Mouse (Mus musculus) neutrophil, adult 5-6 weeks (primary cell): ENCODE measurements around the gene Hdac9. TPM values are rescaled to one million over a fixed set of nuclear protein-coding genes. Genes with fewer than 3 reads are reported as not detected.
"Not testable (repeated sequence)": the region's sequence is repeated elsewhere in the genome, so short reads cannot be mapped to it uniquely, and the experiment has no call there.

Experiments used
- ATAC-seq: fragments of 151-379, 151-347 bp; 2 replicates; pipeline ENCODE4 v1.8.0; 2017; ENCODE audit warnings: mild to moderate bottlenecking, moderate TSS enrichment; ENCODE audit not compliant: insufficient number of reproducible peaks, poor library complexity, low FRiP score, severe bottlenecking; ENCODE audit errors: extremely low read depth
- total RNA-seq: library from RNA; stranded (forward); fragments of 200-1000 nt; gene quantifications from 2 replicates; pipeline ENCODE4 v1.2.3, GENCODE M21; 2017

Hdac9 gene
- total RNA-seq, 1 experiment from 2014 or later: 65.9 TPM

GRCm38 (mm10) chr12:34451198-34451597 lies 465.7 kb downstream of the Hdac9 start:
- ATAC-seq: peak; percentile 58

DNA sequence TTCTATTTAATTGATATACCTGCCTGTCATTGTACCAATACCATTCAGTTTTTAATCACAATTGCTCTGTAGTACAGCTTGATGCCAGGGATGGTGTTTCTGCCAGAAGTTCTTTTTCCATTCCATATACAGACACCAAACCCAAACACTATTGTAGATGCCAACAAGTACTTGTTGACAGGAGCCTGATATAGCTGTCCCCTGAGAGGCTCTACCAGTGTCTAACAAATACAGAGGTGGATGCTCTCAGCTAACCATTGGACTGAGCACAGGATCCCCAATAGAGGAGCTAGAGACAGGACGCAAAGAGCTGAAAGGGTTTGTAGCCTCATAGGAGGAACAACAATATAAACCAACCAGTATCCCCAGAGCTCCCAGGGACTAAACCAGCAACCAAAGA lies 472.2 kb downstream of the Hdac9 start:
- ATAC-seq: not testable (repeated sequence)

DNA sequence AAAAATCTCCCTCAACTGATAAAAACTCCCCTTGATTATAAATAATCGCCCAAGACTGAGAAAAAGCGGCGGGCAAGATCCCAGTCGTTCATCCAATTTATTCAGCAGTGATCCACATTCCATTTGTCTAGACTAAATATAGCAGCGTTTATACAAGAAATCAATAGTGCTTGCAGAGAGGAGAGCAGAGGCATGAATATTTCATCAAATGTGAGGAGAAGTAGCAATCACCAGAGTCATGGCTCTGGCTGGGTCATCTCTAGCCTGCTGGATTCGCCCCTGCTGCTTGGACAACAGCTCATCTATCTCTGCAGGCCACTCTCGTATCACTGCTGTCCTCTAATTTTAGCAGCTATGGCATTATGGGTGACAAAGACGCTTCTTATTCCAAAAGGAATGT lies 476.0 kb downstream of the Hdac9 start:
- no peak for ATAC-seq

- peak; percentile 36 for ATAC-seq
Measured at GRCm38 (mm10) chr12:34432919-34433318, 484.0 kb downstream of the Hdac9 start.

GRCm38 (mm10) chr12:34432461-34432860 lies 484.4 kb downstream of the Hdac9 start:
- ATAC-seq: no peak

GRCm38 (mm10) chr12:34431832-34432231 lies 485.1 kb downstream of the Hdac9 start:
- no peak for ATAC-seq

- ATAC-seq: no peak
Measured at GRCm38 (mm10) chr12:34425468-34425867, 491.4 kb downstream of the Hdac9 start.

- ATAC-seq: no peak
Measured at GRCm38 (mm10) chr12:34408139-34408538, 508.8 kb downstream of the Hdac9 start.

GRCm38 (mm10) chr12:34407143-34407542 lies 509.8 kb downstream of the Hdac9 start:
- ATAC-seq: no peak

GRCm38 (mm10) chr12:34402065-34402464 lies 514.8 kb downstream of the Hdac9 start:
- ATAC-seq: no peak

DNA sequence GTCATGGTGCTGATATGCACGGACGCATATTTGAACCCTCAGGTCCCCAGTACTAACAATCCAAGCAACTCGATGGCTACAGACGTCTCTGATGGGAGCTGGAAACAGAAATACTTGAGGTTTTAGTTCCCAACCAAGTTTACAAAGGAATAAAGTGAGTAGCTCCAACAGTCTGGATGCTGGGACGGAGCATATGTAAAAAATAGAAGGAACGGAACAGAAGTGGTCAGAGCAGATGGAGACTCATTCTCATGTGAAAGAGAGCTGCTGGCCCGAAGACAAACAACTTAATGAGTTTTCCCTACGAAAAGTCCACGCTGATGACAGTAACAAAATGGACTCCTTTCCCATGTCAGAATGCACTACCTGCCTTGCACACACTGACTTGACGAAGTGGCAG lies 518.3 kb downstream of the Hdac9 start:
- no peak for ATAC-seq

DNA sequence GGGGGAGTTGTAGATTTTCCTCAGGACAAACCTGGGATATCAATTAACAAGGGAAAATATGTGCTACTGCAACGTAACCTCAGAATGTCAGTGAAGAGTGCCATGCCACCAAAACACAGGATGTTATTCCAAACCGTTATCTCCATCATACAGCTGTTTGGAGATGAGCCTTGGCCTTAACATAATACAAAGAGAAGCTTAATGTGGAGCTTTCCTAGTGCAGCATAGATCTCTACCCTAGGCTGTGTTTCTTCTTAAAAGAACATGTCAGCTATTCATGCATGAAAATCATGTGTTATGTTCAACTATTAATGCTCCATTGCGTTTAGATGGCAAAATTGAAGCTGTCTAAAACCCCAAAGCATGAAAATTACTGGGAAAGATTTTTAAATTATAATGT lies 522.6 kb downstream of the Hdac9 start:
- ATAC-seq: no peak

GRCm38 (mm10) chr12:34379681-34380080 lies 537.2 kb downstream of the Hdac9 start:
- ATAC-seq: no peak

GRCm38 (mm10) chr12:34378637-34379036 lies 538.3 kb downstream of the Hdac9 start:
- no peak for ATAC-seq

GRCm38 (mm10) chr12:34351906-34352305 lies 565.0 kb downstream of the Hdac9 start:
- ATAC-seq: no peak

GRCm38 (mm10) chr12:34347529-34347928 lies 569.4 kb downstream of the Hdac9 start:
- no peak for ATAC-seq

GRCm38 (mm10) chr12:34342761-34343160 lies 574.1 kb downstream of the Hdac9 start:
- ATAC-seq: no peak

DNA sequence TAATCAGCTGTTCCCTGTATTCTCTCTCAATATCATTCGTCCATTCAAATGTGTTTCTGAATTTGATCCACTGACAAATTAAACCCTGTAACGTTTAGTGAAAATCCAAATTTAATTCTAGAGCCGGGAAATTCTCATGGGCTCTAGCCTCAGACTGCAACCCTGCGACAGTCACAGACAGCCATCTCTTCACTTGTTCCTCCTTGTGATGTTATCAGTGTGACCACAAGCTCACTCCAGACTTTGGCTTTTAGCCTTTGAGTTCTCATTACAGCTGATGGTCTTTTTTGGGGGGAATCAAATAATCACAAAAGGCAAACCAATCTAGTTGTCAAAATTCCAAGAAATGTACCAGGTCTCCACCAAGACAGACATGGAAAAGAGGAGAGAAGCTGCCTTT lies 578.0 kb downstream of the Hdac9 start:
- no peak for ATAC-seq

DNA sequence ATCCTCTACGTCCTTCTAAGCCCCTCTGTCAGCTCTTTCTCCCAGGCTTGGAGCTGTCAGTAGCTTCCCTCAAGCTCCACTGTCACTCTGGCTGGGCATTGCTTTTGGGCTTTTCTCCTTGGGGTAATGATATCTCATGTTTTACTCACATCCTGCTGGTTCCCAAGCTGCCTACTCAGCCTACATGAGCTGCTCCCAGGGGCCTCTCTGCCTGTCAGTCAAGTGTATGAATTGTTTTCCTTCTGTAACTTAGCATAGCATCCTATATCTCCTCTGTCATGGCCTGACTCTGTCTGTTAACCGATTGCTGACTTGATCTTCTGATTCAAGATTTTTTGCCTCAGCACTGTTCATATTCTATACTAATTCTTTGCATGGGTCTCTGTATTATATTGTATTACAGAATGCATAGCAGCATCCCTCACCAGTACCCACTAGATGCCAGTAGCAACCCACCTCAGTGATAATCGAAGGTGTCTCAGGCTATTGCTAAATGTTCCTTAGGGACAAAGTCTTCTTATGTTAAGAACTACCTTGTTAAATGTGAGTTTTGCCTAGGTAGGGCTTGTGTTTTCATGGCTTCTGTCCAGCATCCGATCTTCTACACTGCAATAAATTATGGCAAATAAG lies 582.3 kb downstream of the Hdac9 start:
- no peak for ATAC-seq

DNA sequence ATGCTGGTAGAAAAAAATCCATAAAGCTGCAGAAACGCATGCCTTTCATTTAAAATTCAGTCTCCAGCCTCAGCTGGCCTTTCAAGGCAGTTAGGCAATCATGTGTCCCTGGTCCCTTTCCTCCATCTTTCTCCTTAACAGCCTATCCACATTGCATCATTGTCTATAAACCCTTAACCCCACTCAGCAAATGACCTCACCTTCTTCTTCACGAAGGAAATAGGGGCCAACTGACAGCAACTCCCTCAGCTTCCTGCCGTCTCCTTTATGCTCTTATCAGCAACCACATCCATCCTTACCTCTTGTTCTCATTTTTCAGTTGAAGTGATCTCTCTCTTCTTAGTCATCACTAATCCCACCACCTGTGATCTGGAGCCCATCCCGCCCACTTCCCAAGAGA lies 584.0 kb downstream of the Hdac9 start:
- no peak for ATAC-seq

DNA sequence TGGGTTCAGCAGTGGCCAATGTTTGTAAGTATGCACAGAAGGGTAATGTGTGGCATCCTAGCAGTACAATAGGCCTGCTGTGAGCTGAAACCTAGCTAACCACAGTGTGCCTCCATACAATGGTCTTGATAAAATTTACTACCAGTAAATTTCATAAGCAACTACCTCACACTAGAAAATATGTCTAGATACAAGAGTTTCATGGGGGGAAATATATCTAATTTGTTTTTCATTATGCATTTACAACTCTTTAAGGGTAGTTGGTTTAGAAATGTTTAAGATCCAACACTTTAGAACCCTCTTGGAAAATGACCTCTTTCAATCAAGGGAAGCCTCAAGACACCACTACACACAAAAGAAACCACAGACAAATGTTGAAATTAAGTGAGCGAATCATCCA lies 589.8 kb downstream of the Hdac9 start:
- no peak for ATAC-seq
